Mouse (Mus musculus) monocyte, adult 5-6 weeks (primary cell): ENCODE results near the gene Camsap2. TPM values are rescaled to one million over a fixed set of nuclear protein-coding genes. Genes with fewer than 3 reads are reported as not detected.
A peak's percentile ranks its signal among the peaks of the same experiment; 100 is the strongest.

ENCODE experiments used
- ATAC-seq: fragments of 153-309, 156-312 bp; replicated peaks from 2 replicates; pipeline ENCODE4 v1.8.0; 2017; ENCODE audit warnings: mild to moderate bottlenecking; ENCODE audit not compliant: low TSS enrichment, insufficient number of reproducible peaks, severe bottlenecking, poor library complexity, low FRiP score
- total RNA-seq: library from RNA; stranded (forward); fragments of 200-1000, 200-491, 200-594 nt; gene quantifications from 3 replicates; pipeline ENCODE4 v1.2.3, GENCODE M21; 2017

Gene Camsap2
- total RNA-seq = 25.1 to 39.6 TPM (median 31.9 TPM) in 3 replicates

GRCm38 (mm10) chr1:136345454-136346372 is at the start of gene Camsap2:
Gene Camsap2, minus strand, starts transcription at chr1:136346104.
- peak; percentile 61 for ATAC-seq

GRCm38 (mm10) chr1:136395073-136395472 is 49.2 kb upstream of the Camsap2 start:
- ATAC-seq = no peak

DNA sequence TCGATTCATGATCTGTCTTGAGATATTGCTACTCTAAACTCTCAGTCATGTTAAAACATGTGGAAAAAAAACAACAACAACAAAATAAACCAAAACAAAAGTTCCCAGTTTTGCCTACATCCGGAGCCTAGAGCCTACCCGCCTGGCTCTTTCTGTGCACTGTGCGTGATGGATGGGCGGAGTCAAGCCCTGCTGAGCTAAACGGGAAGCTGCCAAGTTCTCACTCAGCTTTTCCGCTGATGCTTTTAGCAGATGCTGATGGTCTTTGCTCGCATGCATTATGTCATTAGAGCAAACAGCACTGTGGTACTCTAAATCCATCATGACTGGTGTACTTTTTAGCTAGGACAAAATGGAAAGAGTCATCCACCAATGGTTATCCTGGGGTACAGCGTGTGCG is 48.6 kb upstream of the Camsap2 start:
- ATAC-seq = no peak

DNA sequence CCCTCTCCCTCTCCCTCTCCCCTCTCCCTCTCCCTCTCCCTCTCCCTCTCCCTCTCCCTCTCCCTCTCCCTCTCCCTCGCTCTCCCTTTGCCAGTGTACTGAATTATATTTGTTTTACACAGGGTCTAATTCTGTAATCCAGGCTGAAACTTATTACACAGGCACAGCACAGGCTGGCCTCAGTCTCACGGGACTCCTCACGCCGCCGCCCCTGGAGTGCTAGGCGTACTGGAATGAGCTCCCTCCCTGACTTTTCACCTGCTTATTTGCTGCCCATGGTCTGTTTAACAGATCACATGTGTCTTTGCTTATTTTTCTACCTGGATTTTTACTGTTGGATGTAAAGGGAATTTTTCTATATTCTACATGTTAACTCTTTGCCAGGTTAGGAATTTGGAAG is 41.0 kb upstream of the Camsap2 start:
- ATAC-seq = no peak

DNA sequence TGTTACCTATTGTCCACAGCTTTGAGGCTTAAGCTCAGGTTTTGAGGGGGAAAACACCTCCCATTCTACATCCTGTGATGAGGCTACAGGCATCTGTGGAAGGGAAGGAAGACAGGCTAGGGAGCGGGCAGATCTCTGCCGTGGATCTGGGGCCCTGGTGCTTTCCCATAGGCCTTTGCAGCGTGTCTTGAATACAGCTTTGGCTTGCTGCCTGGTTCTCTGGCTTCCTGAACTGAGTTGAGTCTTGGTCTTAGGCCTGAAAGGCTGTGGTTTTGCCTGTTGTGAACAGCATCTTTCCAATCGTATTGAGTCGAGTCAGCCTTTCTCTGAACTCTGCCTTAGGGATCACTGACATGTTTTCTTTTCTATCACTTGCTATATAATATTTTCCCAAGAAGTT is 35.7 kb upstream of the Camsap2 start:
- no peak for ATAC-seq

DNA sequence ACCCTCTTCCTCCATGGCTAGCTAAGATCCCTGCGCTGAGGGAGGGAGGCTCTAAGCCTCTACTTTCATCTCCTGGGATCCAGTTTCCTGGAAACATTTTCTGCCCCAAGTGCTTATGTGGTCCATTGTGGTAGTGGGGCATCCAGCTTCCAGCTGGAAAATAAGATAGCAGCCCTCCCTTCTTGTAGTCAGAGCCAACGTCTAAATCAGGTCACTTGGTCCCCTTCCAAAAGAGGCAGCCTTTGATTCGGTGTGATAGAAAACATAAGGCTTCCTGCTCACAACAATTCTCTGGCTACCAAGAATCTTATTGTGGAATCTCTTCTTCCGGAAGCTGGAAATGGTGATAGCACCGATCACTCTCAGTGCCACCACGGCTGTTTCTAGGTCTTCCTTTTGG is 35.3 kb upstream of the Camsap2 start:
- no peak for ATAC-seq

GRCm38 (mm10) chr1:136380606-136381005 is 34.7 kb upstream of the Camsap2 start:
- ATAC-seq = no peak

DNA sequence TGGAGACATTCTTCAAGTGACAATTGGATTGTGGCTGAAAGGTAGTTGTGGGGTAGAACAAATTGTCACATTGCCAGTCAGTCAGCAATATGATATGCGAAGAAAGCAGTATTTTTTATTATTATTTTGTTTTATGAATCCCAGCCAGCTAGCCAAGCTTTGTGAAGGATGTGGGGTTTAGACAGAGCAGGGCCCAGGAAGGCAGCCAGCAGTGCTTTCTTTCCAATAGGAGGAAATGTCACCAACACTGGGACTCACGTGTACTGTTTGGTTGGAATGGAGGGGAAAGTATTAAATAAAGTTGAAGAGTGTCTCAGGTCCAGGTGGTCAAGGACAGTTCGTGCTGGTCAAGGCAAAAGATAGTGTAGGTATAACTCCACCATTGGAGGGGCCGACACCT is 34.3 kb upstream of the Camsap2 start:
- no peak for ATAC-seq

DNA sequence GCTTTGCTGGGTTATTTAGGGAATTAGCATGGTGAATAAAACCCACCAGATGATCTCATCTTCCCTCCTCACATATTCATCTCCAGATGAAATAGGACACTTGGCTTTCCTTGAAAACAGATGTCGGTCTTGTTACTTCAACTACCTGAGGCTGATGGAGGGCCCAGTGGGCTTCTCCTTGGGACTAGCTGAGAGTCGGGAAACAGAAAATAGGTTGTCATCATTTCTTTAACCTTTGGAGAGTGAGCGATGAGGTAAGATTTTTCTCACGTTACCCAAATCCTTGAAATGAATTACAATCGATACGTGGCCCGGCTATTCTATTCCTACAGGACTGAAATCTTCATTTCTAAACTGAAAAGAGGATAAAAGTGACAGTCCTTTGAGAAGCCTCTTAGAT is 33.4 kb upstream of the Camsap2 start:
- ATAC-seq = no peak

GRCm38 (mm10) chr1:136365986-136366385 is 20.1 kb upstream of the Camsap2 start:
- ATAC-seq = no peak

GRCm38 (mm10) chr1:136364711-136365110 is 18.8 kb upstream of the Camsap2 start:
- no peak for ATAC-seq

GRCm38 (mm10) chr1:136363035-136363434 is 17.1 kb upstream of the Camsap2 start:
- ATAC-seq = no peak

GRCm38 (mm10) chr1:136362567-136362966 is 16.7 kb upstream of the Camsap2 start:
- ATAC-seq = no peak

GRCm38 (mm10) chr1:136361373-136361772 is 15.5 kb upstream of the Camsap2 start:
- no peak for ATAC-seq

GRCm38 (mm10) chr1:136360909-136361308 is 15.0 kb upstream of the Camsap2 start:
- no peak for ATAC-seq

- no peak for ATAC-seq
Measured at GRCm38 (mm10) chr1:136358841-136359360, 13.0 kb upstream of the Camsap2 start.

- ATAC-seq = no peak
Measured at GRCm38 (mm10) chr1:136355651-136356050, 9.7 kb upstream of the Camsap2 start.

GRCm38 (mm10) chr1:136350699-136351200 is 4.8 kb upstream of the Camsap2 start:
- no peak for ATAC-seq

DNA sequence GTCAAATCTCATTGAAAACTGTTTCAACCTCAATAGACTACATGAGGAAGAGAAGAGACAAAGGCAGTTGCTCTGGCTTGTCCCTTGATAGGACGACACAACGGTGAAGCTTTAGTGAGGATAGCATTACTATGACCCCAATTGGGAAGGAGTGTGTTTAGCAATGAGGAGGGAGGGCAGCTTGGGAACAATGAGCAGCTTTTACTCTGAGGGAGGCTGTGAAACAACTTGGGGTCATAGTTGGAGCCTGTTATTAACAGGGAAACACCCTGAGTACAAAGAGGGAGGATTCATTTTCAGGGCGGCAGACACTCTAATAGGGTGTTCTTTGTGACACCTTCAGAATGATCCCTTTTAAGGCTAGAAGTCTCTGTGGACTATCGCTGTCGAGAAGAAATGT is 2.2 kb upstream of the Camsap2 start:
- ATAC-seq = no peak

GRCm38 (mm10) chr1:136347140-136347539 is 1.2 kb upstream of the Camsap2 start:
- no peak for ATAC-seq
